Mouse (Mus musculus) embryo, embryonic 9.5 days (tissue): ENCODE results near the gene Mrps9.
A peak's percentile ranks its signal among the peaks of the same experiment; 100 is the strongest.

Experiments
- DNase-seq: peaks from one replicate; pipeline ENCODE4 v3.0.0-alpha.2; 2017; ENCODE audit errors: extremely low spot score

Gene Mrps9

GRCm38 (mm10) chr1:42906696-42907095 lies 55.7 kb downstream of the Mrps9 start:
- DNase-seq = no peak

- no peak for DNase-seq
Observed at GRCm38 (mm10) chr1:42907153-42907552, 56.1 kb downstream of the Mrps9 start.

- peak; percentile 38 for DNase-seq
Observed at GRCm38 (mm10) chr1:42915062-42915461, 64.0 kb downstream of the Mrps9 start.

GRCm38 (mm10) chr1:42916719-42917118 lies 65.7 kb downstream of the Mrps9 start:
- DNase-seq = no peak

- DNase-seq = peak; percentile 51
Observed at GRCm38 (mm10) chr1:42917908-42918307, 66.9 kb downstream of the Mrps9 start.

- no peak for DNase-seq
Observed at GRCm38 (mm10) chr1:42923924-42924323, 72.9 kb downstream of the Mrps9 start.

- no peak for DNase-seq
Observed at GRCm38 (mm10) chr1:42933613-42934012, 82.6 kb downstream of the Mrps9 start.

- no peak for DNase-seq
Observed at GRCm38 (mm10) chr1:42948486-42948885, 97.5 kb downstream of the Mrps9 start.

GRCm38 (mm10) chr1:42952734-42953481 lies 101.9 kb downstream of the Mrps9 start, which contains the start of gene Gpr45:
Gpr45 (plus strand) TSS chr1:42952872.
- peak; percentile 76 for DNase-seq

GRCm38 (mm10) chr1:42953482-42953822 lies 102.4 kb downstream of the Mrps9 start:
- DNase-seq = no peak
